Mouse (Mus musculus) heart, postnatal 0 days (tissue): ENCODE data around the gene Plcg2.
A peak's percentile ranks its signal among the peaks of the same experiment; 100 is the strongest.

Experiments used
- CTCF ChIP-seq: IDR thresholded peaks from 2 replicates; pipeline ENCODE4 v1.5.1; 2016; ENCODE audit warnings: antibody characterized with exemption, control low read depth, low read depth
- EP300 ChIP-seq: IDR thresholded peaks from 2 replicates; pipeline ENCODE4 v1.6.1; 2016; ENCODE audit warnings: antibody characterized with exemption, low read depth

- peak; percentile 80 for TF ChIP-seq CTCF
- TF ChIP-seq EP300: no peak
Observed at GRCm38 (mm10) chr8:117626040-117626838, 128.1 kb downstream of the Plcg2 start.
